Mouse (Mus musculus): Measurements from ENCODE around the gene Plet1. TPM values are rescaled to one million over a fixed set of nuclear protein-coding genes. Genes with fewer than 3 reads are reported as not detected.

Gene Plet1
- total and polyA plus RNA-seq, 3 experiments: 0.08 TPM; not detected in 2

DNA sequence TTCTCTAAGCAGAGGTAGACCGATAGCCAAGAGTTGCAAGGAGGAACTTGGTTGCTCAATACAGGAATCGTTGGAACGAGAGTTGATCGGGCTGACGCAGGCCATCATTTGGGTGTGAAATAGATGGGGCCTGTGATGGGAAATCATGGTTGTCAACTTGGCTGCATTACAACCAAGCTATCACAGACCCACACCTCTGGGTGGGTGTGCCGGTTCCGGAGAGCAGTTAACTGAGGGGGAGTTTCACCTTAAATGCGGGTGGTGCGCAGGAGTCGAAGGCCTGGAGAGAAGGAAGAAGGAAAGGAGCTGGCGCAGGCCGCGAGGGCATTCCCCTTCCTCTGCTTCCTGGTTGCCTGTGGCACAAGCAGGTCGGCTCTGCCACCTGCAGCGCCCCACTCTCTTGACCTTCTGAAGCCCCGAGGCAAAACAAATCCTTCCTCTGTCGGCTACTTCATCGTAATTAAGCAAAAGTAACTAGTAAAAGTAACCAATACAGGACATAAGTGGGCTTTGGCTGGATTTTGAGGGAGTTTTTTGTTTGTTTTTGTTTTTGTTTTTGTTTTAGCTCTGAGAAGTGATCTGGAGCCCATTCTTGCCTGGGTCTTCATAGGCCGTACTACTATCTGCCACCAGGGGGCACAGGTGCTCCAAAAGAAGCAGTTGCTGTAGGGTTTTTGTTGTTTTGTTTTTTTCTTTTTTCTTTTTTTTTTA, 31.7 kb upstream of the Plet1 start:
- H3K27me3 ChIP-seq (ENCODE audit: insufficient read depth, low read length): peaks cover 8% of the 10 kb centered on the region; the same call in 1 of the 2 replicates
- DNase-seq (ENCODE audit: low spot score): peak; percentile 36
- TF ChIP-seq POLR2AphosphoS5 (IDR thresholded peaks at IDR 0.05; ENCODE audit: insufficient replicate concordance, low read depth, low read length) (no peak), CTCF (IDR thresholded peaks at IDR 0.05; ENCODE audit: low read depth, low read length) (peak; percentile 46), TAL1 (conservative IDR thresholded peaks at IDR 0.05; ENCODE audit: low read depth, low read length) (no peak)
- no peak overlapping the region for H3K4me3 ChIP-seq (ENCODE audit: low read depth, low read length)
- ATAC-seq (ENCODE audit: extremely low read depth, insufficient number of reproducible peaks, low FRiP score, poor library complexity, severe bottlenecking): no peak; the same call in 1 of the 2 replicates
- H3K9me3 ChIP-seq (replicated peaks): no peaks in the 10 kb centered on the region
- H3K36me3 ChIP-seq (replicated peaks): no peaks in the 10 kb centered on the region
- peaks cover 2% of the 10 kb centered on the region; the same call in 1 of the 2 replicates for H3K4me1 ChIP-seq (ENCODE audit: insufficient read depth, low read depth, low read length)

DNA sequence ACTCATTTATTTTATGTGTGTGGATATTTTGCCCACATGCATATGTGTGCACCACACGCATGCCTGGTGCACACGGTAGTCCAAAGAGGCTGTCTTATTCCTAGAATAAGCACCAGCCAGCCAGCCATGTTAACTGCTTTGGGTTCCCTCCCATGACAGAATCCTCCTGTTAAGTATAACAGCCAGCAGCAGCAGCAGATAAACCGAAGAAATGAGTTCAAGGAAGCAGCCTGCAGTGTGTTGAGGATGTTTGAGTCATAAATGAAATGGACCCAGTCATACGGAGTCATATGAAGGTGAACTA, 31.2 kb upstream of the Plet1 start:
- ATAC-seq (ENCODE audit: extremely low read depth, insufficient number of reproducible peaks, low FRiP score, poor library complexity, severe bottlenecking) (no peak), DNase-seq (ENCODE audit: low spot score) (no peak)
- Histone ChIP-seq H3K9me3 (replicated peaks) (no peaks in the 10 kb centered on the region), H3K4me3 (ENCODE audit: low read depth, low read length) (no peak overlapping the region), H3K4me1 (ENCODE audit: insufficient read depth, low read depth, low read length) (peaks cover 2% of the 10 kb centered on the region; the same call in 1 of the 2 replicates), H3K27me3 (ENCODE audit: insufficient read depth, low read length) (peaks cover 8% of the 10 kb centered on the region; the same call in 1 of the 2 replicates), H3K36me3 (replicated peaks) (no peaks in the 10 kb centered on the region)
- TF ChIP-seq CTCF (IDR thresholded peaks at IDR 0.05; ENCODE audit: low read depth, low read length) (no peak), GATA1 (IDR thresholded peaks at IDR 0.05; ENCODE audit: borderline replicate concordance, low read length) (no peak), POLR2AphosphoS5 (IDR thresholded peaks at IDR 0.05; ENCODE audit: insufficient replicate concordance, low read depth, low read length) (no peak), TAL1 (conservative IDR thresholded peaks at IDR 0.05; ENCODE audit: low read depth, low read length) (no peak), GATA2 (IDR thresholded peaks at IDR 0.05; ENCODE audit: borderline replicate concordance, low read depth, low read length) (no peak)

DNA sequence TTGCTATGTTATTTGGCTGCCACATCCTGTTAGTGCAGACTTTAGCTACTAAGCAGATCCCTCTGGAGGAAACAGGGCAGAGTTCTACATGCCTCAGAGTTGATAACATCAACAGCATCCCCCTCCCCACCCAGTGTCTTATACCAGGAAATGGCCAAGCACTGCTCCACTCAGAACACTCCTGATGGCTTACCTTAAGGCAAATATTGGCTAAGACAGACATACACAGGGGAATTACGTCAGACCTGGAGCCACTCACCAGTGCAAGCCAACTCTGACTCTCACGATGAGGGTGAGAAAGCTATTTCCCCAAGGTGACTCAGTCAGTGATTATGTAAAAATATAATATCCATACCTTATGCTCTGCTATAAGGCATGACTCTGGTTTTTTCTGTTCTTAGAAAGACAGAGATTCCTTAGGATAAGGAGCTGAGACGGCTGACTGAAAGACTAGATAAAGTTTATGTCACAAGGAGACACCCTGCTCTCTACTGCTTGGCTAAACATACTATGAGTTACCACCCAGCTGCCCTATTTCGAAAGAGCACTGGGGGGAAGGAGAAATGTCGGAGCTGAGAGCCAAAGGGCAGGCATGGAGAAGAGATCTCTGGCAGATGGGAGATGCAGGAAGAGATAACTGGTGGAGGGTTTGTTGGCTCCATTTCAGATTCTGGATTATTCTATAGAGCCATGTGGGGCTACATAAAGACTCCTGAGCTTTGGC, 23.8 kb upstream of the Plet1 start:
- H3K4me1 ChIP-seq (ENCODE audit: insufficient read depth, low read depth, low read length): no peaks in the 10 kb centered on the region
- H3K9me3 ChIP-seq (replicated peaks): no peaks in the 10 kb centered on the region
- H3K27me3 ChIP-seq (ENCODE audit: insufficient read depth, low read length): peaks cover 7% of the 10 kb centered on the region
- no peak overlapping the region for H3K4me3 ChIP-seq (ENCODE audit: low read depth, low read length)
- TF ChIP-seq TAL1 (conservative IDR thresholded peaks at IDR 0.05; ENCODE audit: low read depth, low read length) (no peak), GATA1 (IDR thresholded peaks at IDR 0.05; ENCODE audit: borderline replicate concordance, low read length) (no peak), GATA2 (IDR thresholded peaks at IDR 0.05; ENCODE audit: borderline replicate concordance, low read depth, low read length) (no peak), CTCF (IDR thresholded peaks at IDR 0.05; ENCODE audit: low read depth, low read length) (no peak), POLR2AphosphoS5 (IDR thresholded peaks at IDR 0.05; ENCODE audit: insufficient replicate concordance, low read depth, low read length) (no peak)
- no peak for ATAC-seq (ENCODE audit: extremely low read depth, insufficient number of reproducible peaks, low FRiP score, poor library complexity, severe bottlenecking)
- H3K36me3 ChIP-seq (replicated peaks): no peaks in the 10 kb centered on the region
- DNase-seq (ENCODE audit: low spot score): no peak

DNA sequence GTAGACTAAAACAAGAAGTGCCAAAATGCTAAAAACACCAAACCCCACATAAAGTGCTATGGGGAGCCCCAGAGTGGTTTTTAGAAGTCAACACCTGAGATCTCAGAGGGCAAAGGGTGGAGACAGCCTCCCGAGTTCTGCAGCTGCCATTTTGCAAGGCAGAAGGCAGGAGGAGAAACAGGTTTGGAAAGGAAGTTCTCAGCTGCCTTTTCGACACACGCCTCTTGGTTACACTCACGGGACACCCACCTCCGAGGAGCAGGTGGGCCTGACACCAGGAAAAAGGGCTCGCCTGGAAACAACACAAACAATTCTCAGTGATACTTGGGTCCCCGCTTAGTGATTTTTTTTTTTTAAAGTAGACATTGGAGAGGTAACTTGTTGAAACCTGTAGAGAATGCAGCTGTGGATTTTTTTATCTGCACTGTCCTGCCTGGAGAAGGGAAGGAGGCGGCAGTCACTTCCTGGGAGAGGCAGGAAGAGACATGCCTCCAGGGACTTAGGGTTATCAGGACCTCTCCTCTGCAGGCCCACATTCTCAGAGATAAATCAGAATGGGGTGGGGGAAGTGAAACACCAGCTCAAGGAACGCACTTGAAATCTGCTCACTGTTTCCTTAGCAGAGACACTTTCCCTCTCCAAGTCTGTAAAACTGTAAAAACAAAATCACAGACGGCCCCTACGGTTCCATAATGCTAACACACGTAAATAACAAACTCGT, 23.0 kb upstream of the Plet1 start:
- Histone ChIP-seq H3K36me3 (replicated peaks) (no peaks in the 10 kb centered on the region), H3K9me3 (replicated peaks) (no peaks in the 10 kb centered on the region), H3K4me3 (ENCODE audit: low read depth, low read length) (no peak overlapping the region), H3K4me1 (ENCODE audit: insufficient read depth, low read depth, low read length) (no peaks in the 10 kb centered on the region), H3K27me3 (ENCODE audit: insufficient read depth, low read length) (peaks cover 7% of the 10 kb centered on the region)
- ATAC-seq (ENCODE audit: extremely low read depth, insufficient number of reproducible peaks, low FRiP score, poor library complexity, severe bottlenecking): no peak
- no peak for DNase-seq (ENCODE audit: low spot score)
- no peak for TF ChIP-seq GATA2 (IDR thresholded peaks at IDR 0.05; ENCODE audit: borderline replicate concordance, low read depth, low read length)
- no peak for TF ChIP-seq POLR2AphosphoS5 (IDR thresholded peaks at IDR 0.05; ENCODE audit: insufficient replicate concordance, low read depth, low read length)
- no peak for TF ChIP-seq CTCF (IDR thresholded peaks at IDR 0.05; ENCODE audit: low read depth, low read length)
- TF ChIP-seq TAL1 (conservative IDR thresholded peaks at IDR 0.05; ENCODE audit: low read depth, low read length): no peak

DNA sequence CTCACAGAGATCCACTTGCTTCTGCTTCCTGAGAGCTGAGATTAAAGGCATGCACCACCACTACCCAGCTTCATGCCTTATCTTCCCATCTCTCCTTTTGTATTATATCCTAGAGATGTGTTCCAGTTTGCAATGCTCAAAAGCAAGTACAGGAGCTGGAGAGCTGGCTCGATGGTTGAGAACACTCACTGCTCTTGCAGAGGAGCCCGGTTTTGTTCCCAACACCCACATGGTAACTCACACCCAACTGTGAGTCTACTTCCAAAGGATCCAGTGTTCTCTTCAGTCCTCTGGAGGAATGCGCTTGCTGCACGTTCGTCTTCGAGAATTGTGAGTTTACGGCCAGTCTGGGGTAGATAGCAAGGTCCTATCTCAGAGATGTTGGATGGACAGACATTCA, 19.0 kb upstream of the Plet1 start:
- TF ChIP-seq GATA2 (IDR thresholded peaks at IDR 0.05; ENCODE audit: borderline replicate concordance, low read depth, low read length) (no peak), POLR2AphosphoS5 (IDR thresholded peaks at IDR 0.05; ENCODE audit: insufficient replicate concordance, low read depth, low read length) (no peak), CTCF (IDR thresholded peaks at IDR 0.05; ENCODE audit: low read depth, low read length) (no peak), TAL1 (conservative IDR thresholded peaks at IDR 0.05; ENCODE audit: low read depth, low read length) (no peak), GATA1 (IDR thresholded peaks at IDR 0.05; ENCODE audit: borderline replicate concordance, low read length) (no peak)
- peaks cover 4% of the 10 kb centered on the region; the same call in 1 of the 2 replicates for H3K27me3 ChIP-seq (ENCODE audit: insufficient read depth, low read length)
- no peak overlapping the region for H3K4me3 ChIP-seq (ENCODE audit: low read depth, low read length)
- no peaks in the 10 kb centered on the region for H3K36me3 ChIP-seq (replicated peaks)
- ATAC-seq (ENCODE audit: extremely low read depth, insufficient number of reproducible peaks, low FRiP score, poor library complexity, severe bottlenecking) (no peak), DNase-seq (ENCODE audit: low spot score) (no peak)
- no peaks in the 10 kb centered on the region for H3K4me1 ChIP-seq (ENCODE audit: insufficient read depth, low read depth, low read length)
- no peaks in the 10 kb centered on the region for H3K9me3 ChIP-seq (replicated peaks)

DNA sequence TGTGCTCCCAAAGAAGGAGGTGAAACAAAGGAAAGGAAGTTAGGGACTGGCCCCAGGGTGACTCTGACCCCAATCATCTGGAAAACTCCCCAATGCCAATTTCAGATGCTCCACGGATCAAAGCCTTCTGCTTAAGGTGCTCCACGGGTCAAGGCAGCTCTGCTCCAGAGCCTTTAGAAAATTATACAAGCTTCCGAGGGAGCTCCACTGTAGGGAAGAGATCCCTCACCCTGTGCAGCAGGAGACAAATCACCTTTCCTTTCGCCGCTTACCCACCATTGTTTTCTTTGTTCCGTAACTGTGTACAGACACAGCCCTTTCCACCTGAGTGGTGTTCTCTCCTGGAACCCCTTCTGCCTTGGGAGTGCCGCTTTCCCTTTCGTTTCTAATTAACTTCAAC, 18.6 kb upstream of the Plet1 start:
- no peaks in the 10 kb centered on the region for H3K9me3 ChIP-seq (replicated peaks)
- H3K4me1 ChIP-seq (ENCODE audit: insufficient read depth, low read depth, low read length): no peaks in the 10 kb centered on the region
- H3K27me3 ChIP-seq (ENCODE audit: insufficient read depth, low read length): peaks cover 2% of the 10 kb centered on the region; the same call in 1 of the 2 replicates
- DNase-seq (ENCODE audit: low spot score): no peak
- ATAC-seq (ENCODE audit: extremely low read depth, insufficient number of reproducible peaks, low FRiP score, poor library complexity, severe bottlenecking): no peak
- no peak for TF ChIP-seq TAL1 (conservative IDR thresholded peaks at IDR 0.05; ENCODE audit: low read depth, low read length)
- TF ChIP-seq GATA1 (IDR thresholded peaks at IDR 0.05; ENCODE audit: borderline replicate concordance, low read length): no peak
- no peak for TF ChIP-seq GATA2 (IDR thresholded peaks at IDR 0.05; ENCODE audit: borderline replicate concordance, low read depth, low read length)
- no peak for TF ChIP-seq CTCF (IDR thresholded peaks at IDR 0.05; ENCODE audit: low read depth, low read length)
- TF ChIP-seq POLR2AphosphoS5 (IDR thresholded peaks at IDR 0.05; ENCODE audit: insufficient replicate concordance, low read depth, low read length): no peak
- H3K4me3 ChIP-seq (ENCODE audit: low read depth, low read length): no peak overlapping the region
- no peaks in the 10 kb centered on the region for H3K36me3 ChIP-seq (replicated peaks)
